Mouse (Mus musculus): Measurements from ENCODE around the gene Cish.
A peak's percentile ranks its signal among the peaks of the same experiment; 100 is the strongest.
"Not testable (repeated sequence)": the region's sequence is repeated elsewhere in the genome, so short reads cannot be mapped to it uniquely, and the experiment has no call there.

Cish gene

GRCm38 (mm10) chr9:107299783-107300182 is 4.0 kb downstream of the Cish start:
- no peak for DNase-seq (ENCODE audit: low read depth)

- peak; percentile 71 for DNase-seq (ENCODE audit: low read depth)
Measured at GRCm38 (mm10) chr9:107300224-107300973, 4.6 kb downstream of the Cish start.

GRCm38 (mm10) chr9:107301554-107302331 is 5.9 kb downstream of the Cish start:
- peak; percentile 58 for DNase-seq (ENCODE audit: low read depth)

- no peak for DNase-seq (ENCODE audit: low read depth)
Measured at GRCm38 (mm10) chr9:107302592-107302991, 6.8 kb downstream of the Cish start.

GRCm38 (mm10) chr9:107303121-107303820 is 7.4 kb downstream of the Cish start:
- DNase-seq (ENCODE audit: low read depth), result peak; percentile 87

- DNase-seq (ENCODE audit: low read depth), result peak; percentile 48
Measured at GRCm38 (mm10) chr9:107303900-107304299, 8.1 kb downstream of the Cish start.

- peak; percentile 49 for DNase-seq (ENCODE audit: low read depth)
Measured at GRCm38 (mm10) chr9:107304383-107304782, 8.6 kb downstream of the Cish start.

- DNase-seq (ENCODE audit: low read depth), result no peak
Measured at GRCm38 (mm10) chr9:107305012-107305411, 9.2 kb downstream of the Cish start.

- peak; percentile 94 for DNase-seq (ENCODE audit: low read depth)
Measured at GRCm38 (mm10) chr9:107305601-107306542, 10.0 kb downstream of the Cish start.

- DNase-seq (ENCODE audit: low read depth), result not testable (repeated sequence)
Measured at GRCm38 (mm10) chr9:107306673-107307072, 10.8 kb downstream of the Cish start.

GRCm38 (mm10) chr9:107307099-107307872 is 11.5 kb downstream of the Cish start:
- DNase-seq (ENCODE audit: low read depth), result peak; percentile 76

- peak; percentile 73 for DNase-seq (ENCODE audit: low read depth)
Measured at GRCm38 (mm10) chr9:107307886-107308285, 12.1 kb downstream of the Cish start.

GRCm38 (mm10) chr9:107308346-107309000 is 12.6 kb downstream of the Cish start:
- no peak for DNase-seq (ENCODE audit: low read depth)

GRCm38 (mm10) chr9:107309171-107309570 is 13.3 kb downstream of the Cish start:
- peak; percentile 75 for DNase-seq (ENCODE audit: low read depth)

- DNase-seq (ENCODE audit: low read depth), result no peak
Measured at GRCm38 (mm10) chr9:107309600-107309999, 13.8 kb downstream of the Cish start.

- DNase-seq (ENCODE audit: low read depth), result peak; percentile 97
Measured at GRCm38 (mm10) chr9:107312811-107313584, 17.2 kb downstream of the Cish start.

GRCm38 (mm10) chr9:107313926-107314325 is 18.1 kb downstream of the Cish start:
- no peak for DNase-seq (ENCODE audit: low read depth)

- DNase-seq (ENCODE audit: low read depth), result no peak
Measured at GRCm38 (mm10) chr9:107315791-107316190, 20.0 kb downstream of the Cish start.

GRCm38 (mm10) chr9:107322461-107323050 is 26.7 kb downstream of the Cish start:
- no peak for DNase-seq (ENCODE audit: low read depth)

Data from induced T-regulatory cell, adult 2 months (primary cell).